Mouse (Mus musculus): Measurements from ENCODE around the gene Gm5168.
"Not testable (repeated sequence)": the region's sequence is repeated elsewhere in the genome, so short reads cannot be mapped to it uniquely, and the experiment has no call there.

The Gm5168 gene

DNA sequence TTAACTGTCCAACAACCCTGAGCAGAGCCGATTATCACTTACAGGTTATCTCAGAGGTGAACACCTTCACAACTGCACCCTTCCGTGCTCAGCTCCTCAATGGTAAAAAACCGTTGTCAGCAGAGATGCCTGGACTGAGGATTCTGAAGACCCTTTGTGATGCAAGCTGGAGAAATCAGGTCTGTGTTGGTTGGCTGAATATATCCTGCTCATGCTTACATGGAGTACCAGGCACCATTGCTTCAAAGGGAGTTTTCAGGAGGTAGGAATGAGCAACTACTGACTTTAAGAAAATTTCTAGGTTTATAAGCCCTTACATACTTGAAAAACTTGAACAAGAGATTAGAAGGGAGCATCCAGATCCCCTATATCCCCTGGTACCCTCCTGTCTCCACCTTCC is at the start of gene Gm5168:
Gm5168 (minus strand) TSS at position 101 of the 400 bp plus-strand sequence.
- DNase-seq (ENCODE audit: low read depth, low spot score): not testable (repeated sequence)
